Mouse (Mus musculus) lung, embryonic 15.5 days (tissue): Measurements from ENCODE around the gene Jade1. TPM values are rescaled to one million over a fixed set of nuclear protein-coding genes. Genes with fewer than 3 reads are reported as not detected.

ENCODE experiments used
- polyA plus RNA-seq: library from polyadenylated mRNA; unstranded; fragments of >200 nt; fragmentation: Nextera tagmentation; extraction: Ambion mirVana; gene quantifications from 2 replicates; pipeline ENCODE4 v1.2.1, GENCODE M21; 2015

Jade1 gene
- polyA plus RNA-seq, 1 experiment from 2014 or later = 10.9 TPM

Other genes with a start within 250 kb of the Jade1 start
- 16.9 and 20.7 TPM in 2 replicates for gene Sclt1, start 186.8 kb downstream of the Jade1 start, polyA plus RNA-seq
- gene D3Ertd751e, start 186.9 kb downstream of the Jade1 start, polyA plus RNA-seq = 14.6 and 16.0 TPM in 2 replicates